Mouse (Mus musculus): ENCODE data around the gene Dst. TPM values are rescaled to one million over a fixed set of nuclear protein-coding genes. Genes with fewer than 3 reads are reported as not detected.
"Not testable (repeated sequence)": the region's sequence is repeated elsewhere in the genome, so short reads cannot be mapped to it uniquely, and the experiment has no call there.

Dst gene
- polyA plus RNA-seq, 1 experiment from 2014 or later: 11.9 TPM

- peak; percentile 54 for DNase-seq (ENCODE audit: low spot score)
Observed at GRCm38 (mm10) chr1:34061078-34061477, 153.1 kb downstream of the Dst start.

DNA sequence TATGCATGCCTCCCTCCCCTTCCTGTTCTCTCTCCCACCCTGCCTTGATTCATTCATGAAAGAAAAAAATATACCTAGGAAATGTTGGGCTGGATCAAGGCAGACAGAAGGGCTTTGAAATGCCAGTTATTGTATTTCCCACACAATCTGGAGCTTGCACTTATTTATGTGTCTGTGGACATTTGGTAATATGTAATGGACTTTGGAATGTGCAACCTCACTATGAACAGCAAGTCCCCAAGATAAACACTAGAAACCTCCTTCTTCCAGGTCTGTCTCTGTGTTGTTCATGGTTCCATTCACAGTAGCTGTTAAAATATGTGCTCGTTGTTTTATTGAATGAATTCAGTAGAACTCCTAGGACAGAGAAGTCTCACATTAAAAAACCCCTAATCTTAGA lies 153.8 kb downstream of the Dst start:
- DNase-seq (ENCODE audit: low spot score): no peak

DNA sequence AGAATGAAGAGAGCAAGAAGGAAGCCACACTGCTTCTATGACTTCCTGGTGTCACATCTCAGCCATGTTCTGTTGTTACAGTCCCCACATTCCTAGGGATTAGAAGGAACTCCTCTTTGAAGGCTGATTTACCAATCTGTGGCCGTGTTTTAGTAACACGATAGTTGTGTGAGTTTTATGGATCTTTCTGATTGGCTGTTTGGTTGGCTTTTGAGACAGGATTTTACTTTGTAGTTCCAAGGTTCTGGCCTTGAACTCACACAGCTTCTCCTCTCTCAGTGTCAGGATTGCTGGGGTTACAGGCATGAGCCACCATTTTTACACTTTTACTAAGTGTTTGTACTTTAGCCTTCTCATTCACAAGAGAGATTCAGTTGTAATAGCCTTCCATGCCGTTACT lies 155.9 kb downstream of the Dst start:
- no peak for DNase-seq (ENCODE audit: low spot score)

DNA sequence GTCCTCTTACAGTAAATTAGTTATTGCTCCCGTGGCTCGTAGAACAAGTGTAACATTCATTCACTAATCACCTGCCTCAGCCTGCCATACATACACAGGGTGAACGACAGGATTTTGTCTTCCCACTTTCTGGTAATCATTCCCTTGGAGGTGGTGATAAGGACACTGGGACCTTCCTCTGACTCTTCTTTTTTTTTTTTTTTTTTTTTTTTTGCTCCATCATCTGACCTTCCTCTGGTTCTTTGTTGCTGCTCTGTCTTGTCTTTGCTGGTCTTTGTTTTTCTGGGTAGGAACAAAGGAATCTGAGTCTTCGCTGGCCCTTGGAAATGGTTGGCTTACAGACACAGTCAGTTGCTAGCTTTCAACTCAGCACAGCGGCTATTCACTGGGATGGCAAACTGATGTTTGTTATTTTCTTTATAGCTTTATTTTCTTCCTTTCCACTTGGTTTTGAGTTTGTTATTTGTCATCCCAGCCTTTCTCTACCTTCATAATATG lies 157.6 kb downstream of the Dst start:
- DNase-seq (ENCODE audit: low spot score): no peak

GRCm38 (mm10) chr1:34066401-34066800 lies 158.4 kb downstream of the Dst start:
- DNase-seq (ENCODE audit: low spot score): not testable (repeated sequence)

DNA sequence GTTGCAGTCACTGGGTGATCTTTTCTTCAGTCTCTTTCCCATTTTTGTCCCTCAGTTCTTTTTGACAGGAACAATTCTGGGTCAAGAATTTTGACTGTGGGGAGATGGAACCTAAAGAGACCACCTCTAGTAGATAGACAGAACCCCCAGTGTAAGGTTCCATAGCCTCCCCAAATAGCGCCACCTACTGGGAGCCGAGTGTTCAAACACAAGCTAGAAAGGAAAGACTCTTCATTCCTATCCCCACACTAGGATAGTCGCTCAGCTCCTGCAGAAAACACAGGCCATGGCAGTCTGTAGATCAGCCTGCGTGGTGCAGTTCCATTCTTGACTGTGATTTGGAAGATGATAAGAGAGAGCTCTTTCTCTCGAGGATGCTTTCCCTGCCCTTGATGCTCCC lies 160.3 kb downstream of the Dst start:
- peak; percentile 33 for DNase-seq (ENCODE audit: low spot score)

- DNase-seq (ENCODE audit: low spot score): no peak
Observed at GRCm38 (mm10) chr1:34069514-34070290, 161.7 kb downstream of the Dst start.

GRCm38 (mm10) chr1:34070474-34070873 lies 162.4 kb downstream of the Dst start:
- DNase-seq (ENCODE audit: low spot score): peak; percentile 13

- no peak for DNase-seq (ENCODE audit: low spot score)
Observed at GRCm38 (mm10) chr1:34070991-34071639, 163.1 kb downstream of the Dst start.

DNA sequence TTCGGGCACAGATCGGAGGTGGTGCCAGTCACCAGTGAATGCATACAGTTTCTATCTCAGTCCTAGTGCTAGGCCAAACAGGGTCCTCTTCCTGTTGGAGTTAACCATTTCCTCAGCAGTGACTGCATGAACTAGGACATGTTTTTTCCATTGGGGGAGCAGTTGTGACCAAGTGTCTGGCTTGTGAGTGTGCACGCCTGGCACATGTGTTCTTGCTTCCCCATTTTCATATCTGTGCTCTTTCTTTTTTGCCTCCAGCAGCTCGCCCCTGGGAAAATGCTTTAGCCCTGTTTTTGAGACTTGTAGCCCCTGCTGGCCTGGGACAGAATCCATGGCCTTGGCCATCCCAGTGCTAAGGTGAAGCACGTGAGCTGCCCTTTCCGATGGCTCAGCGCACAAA lies 164.2 kb downstream of the Dst start:
- no peak for DNase-seq (ENCODE audit: low spot score)

- no peak for DNase-seq (ENCODE audit: low spot score)
Observed at GRCm38 (mm10) chr1:34073436-34074169, 165.6 kb downstream of the Dst start.

GRCm38 (mm10) chr1:34074245-34075187 lies 166.5 kb downstream of the Dst start:
- no peak for DNase-seq (ENCODE audit: low spot score)

DNA sequence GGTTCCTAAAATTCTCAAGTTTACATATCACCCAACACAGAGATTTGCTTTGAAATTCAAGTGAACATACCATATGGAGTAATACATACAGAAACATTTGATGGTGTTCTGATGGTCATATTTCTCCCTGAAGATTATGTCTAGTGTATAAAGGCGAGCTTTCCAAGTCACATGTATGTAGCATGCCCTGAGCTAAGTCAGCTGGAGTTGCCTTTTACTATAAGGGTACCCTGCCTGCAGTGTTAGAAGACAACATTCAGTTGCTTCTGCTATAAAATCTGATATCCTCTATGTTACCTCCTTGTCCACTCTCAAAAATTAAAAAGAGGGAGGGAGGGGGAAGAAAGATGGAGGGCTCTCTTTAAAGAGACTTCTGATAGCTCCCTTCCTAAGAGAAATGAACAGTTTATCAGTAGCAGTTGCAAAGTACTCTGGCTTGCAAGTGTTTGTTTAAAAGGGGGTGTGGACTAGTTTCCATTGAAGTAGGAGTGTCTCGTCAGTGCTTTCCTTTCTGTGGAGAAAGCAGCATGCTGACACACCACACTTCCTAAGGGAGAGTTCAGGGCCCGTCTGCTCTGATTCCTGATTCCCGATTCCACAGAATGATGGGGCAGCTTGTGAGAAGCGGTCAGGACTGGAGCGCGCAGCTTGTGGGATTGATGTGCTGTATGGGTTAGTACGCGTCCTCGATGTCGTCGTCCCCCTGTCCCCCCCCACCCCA lies 168.8 kb downstream of the Dst start:
- no peak for DNase-seq (ENCODE audit: low spot score)

DNA sequence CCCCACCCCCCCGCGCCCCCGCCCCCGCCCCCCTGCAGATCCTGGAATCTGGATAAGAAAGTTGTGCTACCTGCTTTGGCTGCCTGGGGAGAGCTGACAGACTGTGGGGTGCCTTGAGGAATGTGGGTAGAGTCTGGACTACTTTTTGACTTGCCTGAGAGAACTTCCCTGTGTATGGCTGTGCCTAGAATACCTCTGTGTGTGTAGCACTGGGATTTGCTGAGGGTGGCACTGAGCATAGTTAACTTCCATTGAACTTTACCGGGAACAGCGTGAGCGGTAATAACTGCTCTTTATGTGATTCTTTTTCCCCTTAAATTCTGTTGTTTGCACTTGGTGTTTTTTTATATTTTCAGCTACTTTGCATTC lies 169.4 kb downstream of the Dst start:
- no peak for DNase-seq (ENCODE audit: low spot score)

DNA sequence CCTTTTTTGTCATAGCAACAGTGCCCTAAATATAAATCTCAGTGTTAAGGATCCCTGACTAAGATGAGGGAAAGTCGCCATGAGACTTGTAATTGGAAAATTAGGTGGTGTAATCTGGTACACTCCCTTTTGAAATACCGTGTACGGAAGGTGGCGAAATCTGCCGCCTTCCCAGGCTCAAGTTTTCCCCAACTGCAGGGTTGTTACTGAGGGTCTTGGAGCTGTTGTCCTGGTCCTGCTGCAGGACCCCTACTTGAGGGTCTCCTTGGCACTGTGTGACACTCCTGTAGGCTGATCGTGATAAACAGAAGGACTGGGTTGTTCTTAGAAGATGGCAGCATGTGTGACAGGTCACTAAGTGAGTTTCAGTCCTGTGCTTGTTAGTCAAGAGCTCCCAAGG lies 169.9 kb downstream of the Dst start:
- no peak for DNase-seq (ENCODE audit: low spot score)

- DNase-seq (ENCODE audit: low spot score): no peak
Observed at GRCm38 (mm10) chr1:34089011-34089410, 181.0 kb downstream of the Dst start.

DNA sequence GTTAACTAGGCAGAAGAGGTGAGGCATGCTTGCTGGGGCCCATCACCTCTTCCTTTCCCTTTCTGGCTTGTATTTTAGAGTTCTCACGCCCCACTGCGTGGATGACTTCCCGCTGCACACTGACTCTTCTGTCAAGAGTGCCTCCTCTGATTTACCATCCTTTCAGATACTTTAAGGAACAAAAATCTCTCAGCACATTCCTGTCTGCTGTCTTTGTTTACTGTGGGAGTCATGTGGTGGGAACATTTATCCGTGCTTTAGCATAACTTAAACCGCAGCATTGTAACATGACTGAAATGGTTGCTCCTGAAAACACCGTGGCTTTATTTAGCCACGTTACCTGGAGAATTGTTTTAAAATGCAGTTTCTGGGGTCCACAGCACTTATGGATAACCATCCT lies 182.7 kb downstream of the Dst start:
- DNase-seq (ENCODE audit: low spot score): no peak

- DNase-seq (ENCODE audit: low spot score): no peak
Observed at GRCm38 (mm10) chr1:34093652-34094051, 185.6 kb downstream of the Dst start.

DNA sequence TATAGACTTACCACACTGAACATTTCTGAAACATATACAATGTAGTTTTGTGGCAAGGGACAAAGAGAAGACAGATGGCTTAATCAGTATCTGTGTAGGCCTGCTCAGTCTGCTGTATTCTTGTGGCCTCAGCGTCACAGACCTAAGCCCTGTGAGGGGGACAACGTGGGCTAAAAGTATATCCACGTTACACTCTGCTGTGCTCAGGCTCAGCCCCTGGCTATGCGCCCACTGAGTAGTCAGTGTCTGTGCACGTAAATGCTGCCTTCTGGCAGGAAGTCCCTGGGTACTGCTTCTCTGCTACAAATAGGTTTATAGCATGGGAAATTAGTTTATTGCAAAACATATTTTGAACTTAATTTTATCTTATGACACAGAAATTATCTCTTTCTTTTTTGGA lies 186.3 kb downstream of the Dst start:
- no peak for DNase-seq (ENCODE audit: low spot score)

DNA sequence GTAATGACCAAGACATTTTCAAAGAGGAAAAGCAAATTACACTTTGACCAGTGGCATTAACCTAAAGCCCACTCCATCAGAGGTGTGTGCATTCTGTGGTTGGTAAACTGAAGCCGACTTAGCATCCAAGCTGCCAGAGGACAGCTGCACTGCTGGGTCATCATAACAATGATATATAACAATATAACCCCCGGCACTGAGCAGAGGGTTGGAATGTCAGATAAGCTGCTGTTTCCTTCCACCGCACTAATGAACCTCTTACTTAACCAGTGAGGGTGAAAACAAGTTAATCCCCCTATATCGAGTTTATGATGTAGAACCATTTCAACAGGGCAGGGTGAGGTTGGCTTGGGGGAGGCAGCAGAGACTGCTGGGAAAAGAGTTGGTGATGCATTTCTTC lies 187.1 kb downstream of the Dst start:
- DNase-seq (ENCODE audit: low spot score): no peak

Measured in thymus, postnatal 0 days (tissue).